Mouse (Mus musculus) forebrain, embryonic 10.5 days (tissue): ENCODE results near the gene Ncapd2. TPM values are rescaled to one million over a fixed set of nuclear protein-coding genes. Genes with fewer than 3 reads are reported as not detected.

ENCODE experiments used
- DNase-seq: peaks from one replicate; pipeline ENCODE4 v3.0.0-alpha.2; 2017; ENCODE audit warnings: low spot score; ENCODE audit errors: extremely low spot score
- H3K27ac ChIP-seq: fragments of 300-500 bp; sonication (generic); 2 replicates; pipeline ENCODE4 v1.5.1; 2016; ENCODE audit warnings: mild to moderate bottlenecking
- H3K27me3 ChIP-seq: fragments of 300-500 bp; sonication (generic); 2 replicates; pipeline ENCODE4 v1.6.1; 2016; ENCODE audit warnings: mild to moderate bottlenecking; ENCODE audit not compliant: poor library complexity, severe bottlenecking
- H3K36me3 ChIP-seq: fragments of 300-500 bp; sonication (generic); replicated peaks from 2 replicates; pipeline ENCODE4 v1.6.1; 2016; ENCODE audit warnings: mild to moderate bottlenecking, moderate library complexity
- H3K4me1 ChIP-seq: fragments of 300-500 bp; sonication (generic); 2 replicates; pipeline ENCODE4 v1.6.1; 2016
- H3K4me3 ChIP-seq: fragments of 300-500 bp; sonication (generic); 2 replicates; pipeline ENCODE4 v1.5.1; 2016; ENCODE audit warnings: mild to moderate bottlenecking, moderate library complexity
- H3K9me3 ChIP-seq: fragments of 300-500 bp; sonication (generic); 2 replicates; pipeline ENCODE4 v1.6.1; 2016; ENCODE audit warnings: mild to moderate bottlenecking, moderate library complexity
- WGBS: fragments of 180-500 bp; shearing (Covaris S2); methylation state at CpG from one replicate; pipeline ENCODE4 v1.1.7; 2016; 5-methylcytosine and 5-hydroxymethylcytosine counted together
- microRNA-seq: library from miRNA; unstranded; fragments of <30 nt; microRNA quantifications from one replicate; pipeline ENCODE4, GENCODE M21; 2017
- polyA plus RNA-seq: library from polyadenylated mRNA; unstranded; fragments of >200 nt; fragmentation: Nextera tagmentation; extraction: Ambion mirVana; gene quantifications from 2 replicates; pipeline ENCODE4 v1.2.1, GENCODE M21; 2016

The Ncapd2 gene
- polyA plus RNA-seq, 1 experiment from 2014 or later: 274 TPM

GRCm38 (mm10) chr6:125131302-125132156 lies 60.0 kb downstream of the Ncapd2 start, which contains the start of gene Nop2:
Gene Nop2 (plus strand): TSS chr6:125131909.
- peaks cover 80% of the 10 kb centered on the region for H3K36me3 ChIP-seq
- H3K27me3 ChIP-seq: no peaks in the 10 kb centered on the region

GRCm38 (mm10) chr6:125129710-125130402 lies 61.6 kb downstream of the Ncapd2 start:
- 91% methylated on average over 20 of the region's 20 CpGs for WGBS
- DNase-seq: no peak
- Histone ChIP-seq H3K36me3 (peaks cover 80% of the 10 kb centered on the region), H3K27ac (0 out of 2 replicates have a peak overlapping the region, but pooled peaks have one; percentile 30), H3K4me1 (peaks cover 19% of the 10 kb centered on the region), H3K27me3 (no peaks in the 10 kb centered on the region), H3K9me3 (no peaks in the 10 kb centered on the region), H3K4me3 (peak overlapping the region; percentile 5; the same call in 1 of the 2 replicates)

More at GRCm38 (mm10) chr6:125131302-125132156, 60.0 kb downstream of the Ncapd2 start, which contains the start of gene Nop2:
- DNase-seq: peak; percentile 93
- peak within 1 kb of the TSS; percentile 92 for H3K27ac ChIP-seq
- peaks cover 19% of the 10 kb centered on the region for H3K4me1 ChIP-seq
- H3K9me3 ChIP-seq: no peaks in the 10 kb centered on the region
- peak within 1 kb of the TSS; percentile 93 for H3K4me3 ChIP-seq
- under 1% methylated on average over 66 of the region's 66 CpGs for WGBS

- peaks cover 19% of the 10 kb centered on the region for H3K4me1 ChIP-seq
- no peaks in the 10 kb centered on the region for H3K27me3 ChIP-seq
- H3K36me3 ChIP-seq: peaks cover 80% of the 10 kb centered on the region
- WGBS: 94% methylated on average over 12 of the region's 12 CpGs
- H3K9me3 ChIP-seq: no peaks in the 10 kb centered on the region
- no peak overlapping the region for H3K27ac ChIP-seq
- H3K4me3 ChIP-seq: no peak overlapping the region
- DNase-seq: no peak
Observed at GRCm38 (mm10) chr6:125128724-125129123, 62.8 kb downstream of the Ncapd2 start.

GRCm38 (mm10) chr6:125119387-125119786 lies 72.1 kb downstream of the Ncapd2 start:
- 95% methylated on average over 8 of the region's 8 CpGs for WGBS
- peaks cover 100% of the 10 kb centered on the region for H3K36me3 ChIP-seq
- no peak overlapping the region for H3K4me3 ChIP-seq
- H3K4me1 ChIP-seq: no peaks in the 10 kb centered on the region
- no peaks in the 10 kb centered on the region for H3K9me3 ChIP-seq
- DNase-seq: no peak
- H3K27me3 ChIP-seq: no peaks in the 10 kb centered on the region
- H3K27ac ChIP-seq: no peak overlapping the region

Small RNA genes within 50 kb of the gene (microRNA-seq; reads per million reads assigned to microRNA genes)
- 3.0 reads per million, percentile 2 among the genes with 10 or more reads in this experiment for gene Mir3098
- not detected for gene Mir8113

Other genes starting within 250 kb of the Ncapd2 start
- gene Cops7a, start 226.2 kb downstream of the Ncapd2 start, polyA plus RNA-seq: 136 and 143 TPM in 2 replicates
- 1.4 and 1.7 TPM in 2 replicates for gene Pianp, start 195.0 kb downstream of the Ncapd2 start, polyA plus RNA-seq
- gene Zfp384, start 182.6 kb downstream of the Ncapd2 start, polyA plus RNA-seq: 8.2 and 12.1 TPM in 2 replicates
- gene Ing4, start 151.9 kb downstream of the Ncapd2 start, polyA plus RNA-seq: 117 and 121 TPM in 2 replicates
- 12.8 and 12.9 TPM in 2 replicates for gene Acrbp, start 142.0 kb downstream of the Ncapd2 start, polyA plus RNA-seq
- gene Lpar5, start 123.8 kb downstream of the Ncapd2 start, polyA plus RNA-seq: 0.22 and 0.30 TPM in 2 replicates
- 91.0 and 99.4 TPM in 2 replicates for gene Chd4, start 95.7 kb downstream of the Ncapd2 start, polyA plus RNA-seq
- 101 and 103 TPM in 2 replicates for gene Nop2, start 59.8 kb downstream of the Ncapd2 start, polyA plus RNA-seq
- 9.2 and 10.0 TPM in 2 replicates for gene Iffo1, start 46.5 kb downstream of the Ncapd2 start, polyA plus RNA-seq
- 3,225 and 3,313 TPM in 2 replicates for gene Gapdh, start 25.2 kb downstream of the Ncapd2 start, polyA plus RNA-seq
- gene Mrpl51, start 100 bp upstream of the Ncapd2 start, polyA plus RNA-seq: 232 and 239 TPM in 2 replicates
- 3.8 and 4.7 TPM in 2 replicates for gene Vamp1, start 23.9 kb upstream of the Ncapd2 start, polyA plus RNA-seq
- 1.6 and 2.1 TPM in 2 replicates for gene Tapbpl, start 40.2 kb upstream of the Ncapd2 start, polyA plus RNA-seq
- 1.1 and 1.7 TPM in 2 replicates for gene Cd27, start 45.3 kb upstream of the Ncapd2 start, polyA plus RNA-seq
- 0.12 TPM in 1 of 2 replicates, not detected in the other for gene Tuba3a, start 94.3 kb upstream of the Ncapd2 start, polyA plus RNA-seq
- 16.1 and 17.2 TPM in 2 replicates for gene Ltbr, start 122.2 kb upstream of the Ncapd2 start, polyA plus RNA-seq
- gene Scnn1a, start 129.0 kb upstream of the Ncapd2 start, polyA plus RNA-seq: 0.20 and 0.30 TPM in 2 replicates
- 24.1 and 24.4 TPM in 2 replicates for gene Tnfrsf1a, start 157.7 kb upstream of the Ncapd2 start, polyA plus RNA-seq
- 0.07 TPM in 2 replicates for gene Plekhg6, start 189.1 kb upstream of the Ncapd2 start, polyA plus RNA-seq